Mouse (Mus musculus) E14TG2a.4 (cell line): ENCODE results near the gene Dkc1.

Experiments
- H3K27me3 ChIP-seq: 2 replicates; pipeline ENCODE4 v1.6.1; 2014; ENCODE audit warnings: low read length, control low read depth; ENCODE audit not compliant: insufficient read depth
- H3K36me3 ChIP-seq: 2 replicates; pipeline ENCODE4 v1.6.1; 2014; ENCODE audit warnings: low read length, control low read depth; ENCODE audit not compliant: insufficient read depth
- H3K4me1 ChIP-seq: replicated peaks from 2 replicates; pipeline ENCODE4 v1.6.1; 2014; ENCODE audit warnings: low read depth, low read length, control low read depth
- H3K4me3 ChIP-seq: replicated peaks from 2 replicates; pipeline ENCODE4 v1.5.1; 2014; ENCODE audit warnings: mild to moderate bottlenecking, low read length
- H3K9me3 ChIP-seq: 2 replicates; pipeline ENCODE4 v1.6.1; 2014; ENCODE audit warnings: low read length, control low read depth
- CTCF ChIP-seq: conservative IDR thresholded peaks from 2 replicates; pipeline ENCODE4 v1.5.1; 2014; ENCODE audit warnings: low read length
- NANOG ChIP-seq: IDR thresholded peaks from 2 replicates; pipeline ENCODE4 v1.6.1; 2014; ENCODE audit warnings: borderline replicate concordance, low read length, mixed read lengths
- POU5F1 ChIP-seq: IDR thresholded peaks from 2 replicates; pipeline ENCODE4 v1.6.1; 2014; ENCODE audit warnings: low read length, borderline replicate concordance

Gene Dkc1

GRCm38 (mm10) chrX:75085654-75086053 lies 10.0 kb upstream of the Dkc1 start:
- H3K9me3 ChIP-seq, result no peaks in the 10 kb centered on the region
- H3K4me3 ChIP-seq, result no peak overlapping the region
- no peak for TF ChIP-seq POU5F1
- no peak for TF ChIP-seq NANOG
- no peak for TF ChIP-seq CTCF
- H3K4me1 ChIP-seq, result peaks cover 4% of the 10 kb centered on the region; the same call in 1 of the 2 replicates
- H3K36me3 ChIP-seq, result no peaks in the 10 kb centered on the region
- H3K27me3 ChIP-seq, result no peaks in the 10 kb centered on the region

GRCm38 (mm10) chrX:75096163-75096770 lies 613 bp downstream of the Dkc1 start:
- Histone ChIP-seq H3K27me3 (no peaks in the 10 kb centered on the region), H3K36me3 (peaks cover 40% of the 10 kb centered on the region), H3K4me1 (peaks cover 21% of the 10 kb centered on the region), H3K9me3 (no peaks in the 10 kb centered on the region), H3K4me3 (peak overlapping the region; percentile 90)
- no peak for TF ChIP-seq POU5F1
- TF ChIP-seq CTCF, result no peak
- no peak for TF ChIP-seq NANOG

- TF ChIP-seq NANOG, result no peak
- TF ChIP-seq POU5F1, result no peak
- TF ChIP-seq CTCF, result no peak
- Histone ChIP-seq H3K4me1 (peaks cover 21% of the 10 kb centered on the region), H3K4me3 (peak overlapping the region; percentile 90), H3K9me3 (no peaks in the 10 kb centered on the region), H3K27me3 (no peaks in the 10 kb centered on the region), H3K36me3 (peaks cover 60% of the 10 kb centered on the region)
These were observed 3.1 kb downstream of the Dkc1 start for GRCm38 (mm10) chrX:75098799-75099198.

- Histone ChIP-seq H3K27me3 (no peaks in the 10 kb centered on the region), H3K4me1 (peaks cover 39% of the 10 kb centered on the region), H3K36me3 (peaks cover 89% of the 10 kb centered on the region), H3K9me3 (no peaks in the 10 kb centered on the region), H3K4me3 (peak overlapping the region; percentile 66)
- TF ChIP-seq CTCF (no peak), NANOG (no peak), POU5F1 (no peak)
These were observed 6.6 kb downstream of the Dkc1 start for GRCm38 (mm10) chrX:75102293-75102692.

GRCm38 (mm10) chrX:75115550-75115949 lies 19.9 kb downstream of the Dkc1 start:
- Histone ChIP-seq H3K4me3 (no peak overlapping the region), H3K9me3 (no peaks in the 10 kb centered on the region), H3K27me3 (no peaks in the 10 kb centered on the region), H3K36me3 (peaks cover 52% of the 10 kb centered on the region), H3K4me1 (no peaks in the 10 kb centered on the region)
- TF ChIP-seq POU5F1 (no peak), CTCF (no peak), NANOG (no peak)

GRCm38 (mm10) chrX:75125606-75126005 lies 30.0 kb downstream of the Dkc1 start:
- H3K4me3 ChIP-seq, result no peak overlapping the region
- H3K4me1 ChIP-seq, result peaks cover 18% of the 10 kb centered on the region
- H3K27me3 ChIP-seq, result no peaks in the 10 kb centered on the region
- H3K36me3 ChIP-seq, result peaks cover 19% of the 10 kb centered on the region
- TF ChIP-seq POU5F1 (no peak), NANOG (no peak), CTCF (no peak)
- no peaks in the 10 kb centered on the region for H3K9me3 ChIP-seq

- no peak overlapping the region for H3K4me3 ChIP-seq
- peaks cover 18% of the 10 kb centered on the region for H3K4me1 ChIP-seq
- no peaks in the 10 kb centered on the region for H3K9me3 ChIP-seq
- no peak for TF ChIP-seq CTCF
- TF ChIP-seq NANOG, result no peak
- TF ChIP-seq POU5F1, result no peak
- no peaks in the 10 kb centered on the region for H3K27me3 ChIP-seq
- H3K36me3 ChIP-seq, result peaks cover 17% of the 10 kb centered on the region
These were observed 31.2 kb downstream of the Dkc1 start for GRCm38 (mm10) chrX:75126893-75127292.

GRCm38 (mm10) chrX:75128333-75128980 lies 32.8 kb downstream of the Dkc1 start:
- no peak overlapping the region for H3K4me3 ChIP-seq
- no peaks in the 10 kb centered on the region for H3K9me3 ChIP-seq
- H3K36me3 ChIP-seq, result peaks cover 8% of the 10 kb centered on the region
- H3K4me1 ChIP-seq, result peaks cover 18% of the 10 kb centered on the region
- TF ChIP-seq CTCF (no peak), NANOG (no peak), POU5F1 (no peak)
- H3K27me3 ChIP-seq, result no peaks in the 10 kb centered on the region

- H3K27me3 ChIP-seq, result no peaks in the 10 kb centered on the region
- TF ChIP-seq CTCF, result no peak
- TF ChIP-seq POU5F1, result no peak
- no peak for TF ChIP-seq NANOG
These were observed 33.8 kb downstream of the Dkc1 start for GRCm38 (mm10) chrX:75129474-75129873.

More at GRCm38 (mm10) chrX:75129474-75129873, 33.8 kb downstream of the Dkc1 start:
- Histone ChIP-seq H3K4me1 (peaks cover 18% of the 10 kb centered on the region), H3K36me3 (0 out of 2 replicates have a peak, but pooled peaks cover 5% of the 10 kb centered on the region), H3K9me3 (no peaks in the 10 kb centered on the region), H3K4me3 (no peak overlapping the region)
